In genomic region chr19:31514490-31514889, GRCm38 (mm10) we compare ENCODE assay signal across 17 mouse cellular contexts.
"Had no signal": no experiment of that assay in that cellular context is flagged by ENCODE, and none has a peak within 500 bp of the region (broad histone marks: within the 10 kb centered on the region; RNA-seq: fewer than 3 reads in every experiment).

No protein-coding gene starts in this region.

- H3K27me3 ChIP-seq: megakaryocyte, embryonic 14.5 days; midbrain, embryonic 13.5 days; midbrain, embryonic 15.5 days; neural tube, embryonic 12.5 days had no signal

- H3K9me3 ChIP-seq: megakaryocyte, embryonic 14.5 days; midbrain, embryonic 13.5 days; midbrain, embryonic 15.5 days; neural tube, embryonic 12.5 days had no signal

- H3K4me2 ChIP-seq: lung, embryonic 14.5 days; midbrain, embryonic 11.5 days; midbrain, embryonic 13.5 days; midbrain, embryonic 15.5 days; neural tube, embryonic 12.5 days had no signal

- H3K36me3 ChIP-seq: midbrain, embryonic 13.5 days; midbrain, embryonic 15.5 days; neural tube, embryonic 12.5 days had no signal

- DNase-seq: lung, adult 18-20 months; lung, embryonic 14.5 days; lung, postnatal 10 days; lung, postnatal 4 days; retina, postnatal 1 day; right cerebral cortex, adult 18-20 months; right cerebral cortex, postnatal 25 days; right cerebral cortex, postnatal 4 days; spleen, adult 18-20 months; thymus, adult 2 months; thymus, postnatal 25 days; thymus, postnatal 4 days had no signal

- ATAC-seq: midbrain, embryonic 13.5 days; midbrain, embryonic 15.5 days had no signal

- H3K4me3 ChIP-seq: megakaryocyte, embryonic 14.5 days; midbrain, embryonic 13.5 days; midbrain, embryonic 15.5 days; neural tube, embryonic 12.5 days had no signal

- H3K9ac ChIP-seq: lung, embryonic 14.5 days; midbrain, embryonic 13.5 days; midbrain, embryonic 15.5 days; neural tube, embryonic 12.5 days had no signal

- H3K4me1 ChIP-seq: midbrain, embryonic 13.5 days; midbrain, embryonic 15.5 days; neural tube, embryonic 12.5 days had no signal

- H3K27ac ChIP-seq: midbrain, embryonic 13.5 days; midbrain, embryonic 15.5 days; neural tube, embryonic 12.5 days had no signal
